Mouse (Mus musculus) midbrain, embryonic 14.5 days (tissue): ENCODE results near the gene Hydin. TPM values are rescaled to one million over a fixed set of nuclear protein-coding genes. Genes with fewer than 3 reads are reported as not detected.

Experiments used
- ATAC-seq: fragments of 200-750 bp; cut with Nextera tagmentation; 2 replicates; pipeline ENCODE4 v1.8.0; 2017; ENCODE audit warnings: moderate number of reproducible peaks, moderate library complexity; ENCODE audit not compliant: low FRiP score, low TSS enrichment
- DNase-seq: peaks from one replicate; pipeline ENCODE4 v3.0.0-alpha.2; 2015
- H3K27ac ChIP-seq: fragments of 300-500 bp; sonication (generic); replicated peaks from 2 replicates; pipeline ENCODE4 v1.5.1; 2014; ENCODE audit warnings: mild to moderate bottlenecking, low read depth, low read length, moderate library complexity
- H3K27me3 ChIP-seq: fragments of 300-500 bp; sonication (generic); 2 replicates; pipeline ENCODE4 v1.6.1; 2014; ENCODE audit warnings: low read length, control low read depth, mixed read lengths; ENCODE audit not compliant: control insufficient read depth, insufficient read depth
- H3K36me3 ChIP-seq: fragments of 300-500 bp; sonication (generic); 2 replicates; pipeline ENCODE4 v1.6.1; 2014; ENCODE audit warnings: low read length, control low read depth; ENCODE audit not compliant: control insufficient read depth, insufficient read depth
- H3K4me1 ChIP-seq: fragments of 300-500 bp; sonication (generic); 2 replicates; pipeline ENCODE4 v1.6.1; 2014; ENCODE audit warnings: mild to moderate bottlenecking, antibody characterized with exemption, low read length, control low read depth; ENCODE audit not compliant: control insufficient read depth, insufficient read depth
- H3K4me2 ChIP-seq: fragments of 300-500 bp; sonication (generic); 2 replicates; pipeline ENCODE4 v1.6.1; 2014; ENCODE audit warnings: mild to moderate bottlenecking, low read length, moderate library complexity
- H3K4me3 ChIP-seq: fragments of 300-500 bp; sonication (generic); replicated peaks from 2 replicates; pipeline ENCODE4 v1.5.1; 2014; ENCODE audit warnings: low read depth, low read length
- H3K9ac ChIP-seq: fragments of 300-500 bp; sonication (generic); replicated peaks from 2 replicates; pipeline ENCODE4 v1.6.1; 2014; ENCODE audit warnings: mild to moderate bottlenecking, low read length, moderate library complexity
- H3K9me3 ChIP-seq: fragments of 300-500 bp; sonication (generic); 2 replicates; pipeline ENCODE4 v1.6.1; 2016; ENCODE audit warnings: low read length, control low read depth, mixed read lengths; ENCODE audit not compliant: control insufficient read depth
- WGBS: fragments of 180-500 bp; shearing (Covaris S2); extraction: QIAGEN DNeasy Blood & Tissue Kit; methylation state at CpG from one replicate; pipeline ENCODE4 v1.1.7; 2014; 5-methylcytosine and 5-hydroxymethylcytosine counted together
- microRNA-seq: library from miRNA; unstranded; fragments of <30 nt; microRNA quantifications from one replicate; pipeline ENCODE4, GENCODE M21; 2016
- polyA plus RNA-seq: library from polyadenylated mRNA; unstranded; fragments of >200 nt; fragmentation: Nextera tagmentation; extraction: Ambion mirVana; gene quantifications from 2 replicates; pipeline ENCODE4 v1.2.1, GENCODE M21; 2014

The Hydin gene
- polyA plus RNA-seq, 1 experiment from 2014 or later: 0.14 TPM

GRCm38 (mm10) chr8:110655827-110656226, 389.1 kb downstream of the Hydin start:
- H3K36me3 ChIP-seq: peaks cover 21% of the 10 kb centered on the region
- H3K9ac ChIP-seq: no peak overlapping the region

GRCm38 (mm10) chr8:110657661-110658060, 390.9 kb downstream of the Hydin start:
- 93% methylated on average over 2 of the region's 2 CpGs for WGBS
- no peaks in the 10 kb centered on the region for H3K27me3 ChIP-seq
- H3K4me3 ChIP-seq: no peak overlapping the region
- no peak overlapping the region for H3K27ac ChIP-seq
- H3K9me3 ChIP-seq: no peaks in the 10 kb centered on the region
- H3K36me3 ChIP-seq: peaks cover 22% of the 10 kb centered on the region
- H3K4me1 ChIP-seq: no peaks in the 10 kb centered on the region
- no peak for DNase-seq
- no peak overlapping the region for H3K9ac ChIP-seq
- no peak for ATAC-seq
- H3K4me2 ChIP-seq: no peak overlapping the region

More at GRCm38 (mm10) chr8:110655827-110656226, 389.1 kb downstream of the Hydin start:
- Histone ChIP-seq H3K27ac (no peak overlapping the region), H3K4me3 (no peak overlapping the region), H3K9me3 (no peaks in the 10 kb centered on the region), H3K4me1 (no peaks in the 10 kb centered on the region), H3K4me2 (no peak overlapping the region), H3K27me3 (no peaks in the 10 kb centered on the region)
- DNase-seq: no peak
- WGBS: 79% methylated on average over 1 of the region's 1 CpGs
- ATAC-seq: no peak

Small RNA genes lying within 50 kb of the gene (microRNA-seq; reads per million reads assigned to microRNA genes)
- gene Gm44489 (not detected), gene Gm47306 (not detected)

Other genes with a start within 250 kb of the Hydin start
- not detected in 2 replicates for gene Chst4, start 227.2 kb upstream of the Hydin start, polyA plus RNA-seq
- 18.3 and 21.0 TPM in 2 replicates for gene Zfp612, start 187.2 kb upstream of the Hydin start, polyA plus RNA-seq
- gene Gm21964, start 165.8 kb upstream of the Hydin start, polyA plus RNA-seq: not detected in 2 replicates
- not detected in 2 replicates for gene Gm17720, start 164.2 kb upstream of the Hydin start, polyA plus RNA-seq
- 97.2 and 120 TPM in 2 replicates for gene Calb2, start 98.8 kb upstream of the Hydin start, polyA plus RNA-seq
- 10.2 and 14.7 TPM in 2 replicates for gene Cmtr2, start 51.3 kb upstream of the Hydin start, polyA plus RNA-seq